Mouse (Mus musculus) embryonic fibroblast, embryonic 13.5 days (primary cell): ENCODE data around the gene Mdh1b. TPM values are rescaled to one million over a fixed set of nuclear protein-coding genes. Genes with fewer than 3 reads are reported as not detected.

ENCODE experiments used
- H3K27ac ChIP-seq: 2 replicates; pipeline ENCODE4 v1.5.1; 2012; ENCODE audit warnings: low read length, control low read depth, inconsistent platforms; ENCODE audit not compliant: insufficient read depth
- H3K4me1 ChIP-seq: 2 replicates; pipeline ENCODE4 v1.6.1; 2011; ENCODE audit warnings: low read length; ENCODE audit not compliant: control insufficient read depth, insufficient read depth
- H3K4me3 ChIP-seq: 2 replicates; pipeline ENCODE4 v1.5.1; 2011; ENCODE audit warnings: mild to moderate bottlenecking, control low read depth, low read length; ENCODE audit not compliant: insufficient read depth
- CTCF ChIP-seq: IDR thresholded peaks from 2 replicates; pipeline ENCODE4 v1.5.1; 2011; ENCODE audit warnings: mild to moderate bottlenecking, control low read depth, low read length, moderate library complexity, borderline replicate concordance; ENCODE audit not compliant: insufficient read depth
- POLR2A ChIP-seq: IDR thresholded peaks from 2 replicates; pipeline ENCODE4 v1.6.1; 2011; ENCODE audit warnings: low read depth, mild to moderate bottlenecking, control low read depth, low read length, moderate library complexity
- polyA plus RNA-seq: library from polyadenylated mRNA; stranded (reverse); fragments of >200 nt; gene quantifications from 2 replicates; pipeline ENCODE4 v1.2.4, GENCODE M21; 2011; ENCODE audit warnings: low read depth; ENCODE audit not compliant: missing spikeins, insufficient read length

The Mdh1b gene
- polyA plus RNA-seq, 1 experiment = not detected

DNA sequence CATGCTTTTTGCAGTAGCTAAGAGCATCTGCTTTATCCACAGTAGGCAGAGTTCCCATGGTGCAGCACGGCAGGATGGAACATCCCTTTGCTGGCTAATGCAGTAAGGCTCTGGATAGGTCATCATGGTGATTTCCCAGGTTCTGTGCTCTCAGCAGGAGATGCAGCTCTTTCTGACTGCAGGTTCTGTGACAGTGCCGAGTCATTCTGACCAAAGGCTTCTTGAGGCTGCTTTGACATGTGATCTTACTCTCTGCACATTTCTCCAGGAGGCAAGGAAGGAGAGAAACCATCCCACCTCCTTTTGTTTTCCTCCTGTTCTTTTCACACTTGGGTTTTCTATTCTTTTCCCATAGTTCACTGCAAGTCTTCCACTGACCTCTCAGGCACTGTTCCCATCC, 25.9 kb upstream of the Mdh1b start:
- Histone ChIP-seq H3K4me1 (no peaks in the 10 kb centered on the region), H3K27ac (no peak overlapping the region), H3K4me3 (no peak overlapping the region)
- TF ChIP-seq POLR2A = no peak
- no peak for TF ChIP-seq CTCF

DNA sequence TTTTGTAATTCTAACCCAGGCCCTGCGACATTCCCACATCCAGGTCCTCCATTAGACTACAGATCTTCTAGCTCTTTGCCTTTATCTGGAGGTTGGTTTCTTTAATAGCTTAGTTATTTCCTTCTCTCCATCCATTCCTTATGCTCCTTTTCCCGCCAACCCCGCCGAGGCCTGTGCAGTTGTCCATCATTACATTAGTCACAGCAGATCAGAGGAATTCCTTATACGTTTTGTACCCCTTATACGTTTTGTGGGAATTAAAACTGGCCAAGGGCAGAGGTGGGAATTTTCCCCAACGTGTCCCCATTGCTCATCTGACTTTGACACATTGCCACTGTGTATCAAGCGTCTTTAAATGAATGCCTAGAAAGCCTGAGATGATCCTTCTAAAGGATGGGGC, 322 bp downstream of the Mdh1b start:
- H3K4me3 ChIP-seq = peak overlapping the region; percentile 70

DNA sequence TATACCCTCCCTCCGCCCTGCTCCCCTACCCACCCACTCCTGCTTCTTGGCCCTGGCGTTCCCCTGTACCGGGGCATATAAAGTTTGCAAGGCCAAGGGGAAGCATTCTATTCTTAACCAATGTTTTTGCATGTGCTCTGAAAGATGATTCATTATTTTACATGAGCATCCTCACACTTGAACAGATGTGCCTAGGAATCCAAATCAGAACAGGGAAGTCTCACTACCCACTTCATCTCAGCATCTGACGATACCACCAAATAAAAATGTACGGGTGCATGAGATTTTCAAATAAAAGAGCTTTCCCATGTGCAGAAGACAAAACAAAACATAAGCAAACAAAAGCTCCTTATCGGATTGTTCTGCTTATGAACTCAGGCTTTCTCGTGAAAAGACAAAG, 10.0 kb downstream of the Mdh1b start:
- TF ChIP-seq CTCF = no peak
- TF ChIP-seq POLR2A = no peak
- no peaks in the 10 kb centered on the region for H3K4me1 ChIP-seq
- H3K27ac ChIP-seq = no peak overlapping the region
- H3K4me3 ChIP-seq = no peak overlapping the region

More for the DNA sequence above, 322 bp downstream of the Mdh1b start:
- TF ChIP-seq CTCF (no peak), POLR2A (no peak)
- Histone ChIP-seq H3K4me1 (peaks cover 3% of the 10 kb centered on the region), H3K27ac (no peak overlapping the region)

DNA sequence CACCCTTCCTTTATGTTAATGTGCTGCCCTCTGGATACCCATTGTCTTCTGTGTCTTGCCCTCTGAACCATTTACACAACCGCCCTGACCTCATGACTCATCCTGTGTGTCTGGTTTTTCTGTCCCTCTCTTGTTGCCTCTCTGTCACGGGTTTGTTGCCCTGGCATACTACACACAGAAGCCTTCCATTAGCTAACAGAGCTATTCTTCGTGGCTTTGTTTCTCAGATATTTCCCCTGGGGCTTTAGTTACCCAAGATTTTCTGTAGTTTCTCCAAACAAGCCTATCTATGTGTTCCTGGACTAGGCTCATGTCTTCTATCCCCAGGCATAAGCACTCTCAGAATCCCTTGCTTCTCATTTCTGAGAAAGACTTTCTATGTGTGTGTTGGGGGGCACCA, 21.2 kb downstream of the Mdh1b start:
- TF ChIP-seq POLR2A (no peak), CTCF (no peak)
- Histone ChIP-seq H3K4me3 (no peak overlapping the region), H3K4me1 (peaks cover 2% of the 10 kb centered on the region; the same call in 1 of the 2 replicates), H3K27ac (no peak overlapping the region)

DNA sequence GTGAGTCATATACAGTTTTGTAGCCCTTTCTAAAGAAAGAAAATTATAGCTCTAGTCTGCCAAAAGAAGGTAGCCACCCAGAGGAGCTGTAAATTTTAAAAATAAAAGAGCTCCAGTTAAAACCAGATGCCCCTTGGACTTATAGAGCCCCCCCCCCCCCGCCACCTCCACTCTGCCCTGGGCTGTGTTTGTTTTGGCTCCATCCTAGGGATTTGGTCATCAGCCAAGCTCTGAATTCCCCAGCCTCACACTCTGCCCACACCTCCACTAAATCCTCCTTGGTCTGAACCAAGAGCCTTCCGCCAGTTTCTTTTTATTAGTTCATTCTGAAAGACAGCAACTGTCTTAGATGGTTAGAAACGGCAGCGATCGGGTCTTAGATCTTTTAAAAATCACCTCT, 24.4 kb downstream of the Mdh1b start:
- Histone ChIP-seq H3K27ac (no peak overlapping the region; the same call in 1 of the 2 replicates), H3K4me3 (no peak overlapping the region), H3K4me1 (no peaks in the 10 kb centered on the region)
- TF ChIP-seq CTCF (no peak), POLR2A (no peak)

DNA sequence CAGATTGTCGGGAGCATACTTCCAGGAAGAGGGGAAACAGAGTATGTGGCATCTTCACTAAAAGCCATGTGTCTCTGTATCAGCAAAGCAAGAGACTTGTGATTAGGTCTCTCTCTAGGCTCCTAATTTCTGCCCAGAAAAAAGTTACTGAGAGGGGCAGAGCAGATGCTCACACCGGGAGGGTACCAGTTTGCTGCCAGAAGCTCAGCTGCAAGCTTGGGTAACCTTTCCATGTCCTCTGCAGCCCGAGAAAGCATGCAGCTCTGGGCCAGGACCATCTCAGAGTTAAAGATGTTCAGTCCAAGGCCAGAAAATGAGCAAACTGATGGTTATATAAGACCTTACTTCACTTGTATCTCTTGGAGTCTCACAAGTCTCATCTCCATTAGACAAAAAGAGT, 33.3 kb downstream of the Mdh1b start:
- TF ChIP-seq POLR2A = no peak
- TF ChIP-seq CTCF = no peak
- H3K4me3 ChIP-seq = no peak overlapping the region
- H3K4me1 ChIP-seq = no peaks in the 10 kb centered on the region
- no peak overlapping the region for H3K27ac ChIP-seq

DNA sequence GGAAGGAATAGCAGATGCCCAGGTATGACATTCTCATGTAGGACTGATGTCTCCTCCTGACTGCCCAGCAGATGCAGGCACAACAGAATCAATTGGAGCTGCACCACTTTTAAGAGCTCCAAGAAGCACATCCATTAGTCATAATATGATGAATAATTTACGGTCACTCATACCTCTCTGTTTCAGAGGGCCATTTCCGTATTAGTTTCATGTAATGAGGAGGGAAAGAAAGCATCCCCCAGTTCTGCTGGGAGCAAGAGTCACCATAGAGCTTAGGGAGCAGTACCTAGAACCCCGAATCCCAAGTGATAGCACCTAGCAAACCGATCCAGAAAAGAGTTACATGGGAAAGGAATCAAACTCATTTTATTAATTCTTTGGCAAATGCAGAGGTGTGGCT, 43.3 kb downstream of the Mdh1b start, which contains the start of gene Dytn:
Dytn (minus strand) TSS at position 101 of the 400 bp plus-strand sequence.
- TF ChIP-seq CTCF (no peak), POLR2A (no peak)
- Histone ChIP-seq H3K27ac (no peak within 1 kb of the TSS), H3K4me3 (no peak within 1 kb of the TSS), H3K4me1 (no peaks in the 10 kb centered on the region)

DNA sequence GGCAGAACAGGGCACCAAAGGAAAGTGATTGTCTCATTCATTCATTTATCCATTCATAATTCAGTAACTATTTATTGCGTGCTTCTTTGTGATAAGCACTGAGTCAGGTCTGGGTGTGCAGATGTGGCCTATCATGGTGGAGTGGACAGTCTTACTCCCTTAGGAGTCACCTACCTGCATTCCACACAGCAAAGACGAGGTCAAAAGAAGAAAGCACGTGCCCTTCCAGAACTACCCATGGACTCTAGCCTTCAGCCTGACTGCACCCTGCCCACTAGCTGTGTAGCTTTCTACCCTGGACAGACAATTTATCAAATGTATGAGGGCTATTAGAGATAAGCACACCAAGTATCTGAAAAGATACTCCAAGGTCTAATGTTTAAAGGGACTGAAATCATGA, 54.1 kb downstream of the Mdh1b start:
- H3K4me3 ChIP-seq = no peak overlapping the region
- TF ChIP-seq CTCF = no peak
- no peak for TF ChIP-seq POLR2A
- no peaks in the 10 kb centered on the region for H3K4me1 ChIP-seq
- no peak overlapping the region for H3K27ac ChIP-seq

DNA sequence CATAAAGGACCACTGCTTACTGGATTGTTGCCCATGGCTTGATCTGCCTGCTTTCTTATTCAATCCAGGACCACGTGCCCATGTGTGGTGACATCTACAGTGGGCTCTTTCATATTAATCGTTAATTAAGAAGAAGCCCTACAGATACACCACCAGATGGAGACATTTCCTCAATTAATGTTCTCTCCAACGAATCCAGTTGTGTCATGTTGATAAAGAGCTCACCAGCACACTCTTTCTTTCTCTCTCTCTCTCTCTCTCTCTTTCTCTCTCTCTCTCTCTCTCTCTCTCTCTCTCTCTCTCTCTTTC, 61.3 kb downstream of the Mdh1b start:
- H3K4me1 ChIP-seq = no peaks in the 10 kb centered on the region
- no peak overlapping the region for H3K27ac ChIP-seq
- no peak for TF ChIP-seq POLR2A
- TF ChIP-seq CTCF = no peak
- H3K4me3 ChIP-seq = no peak overlapping the region

DNA sequence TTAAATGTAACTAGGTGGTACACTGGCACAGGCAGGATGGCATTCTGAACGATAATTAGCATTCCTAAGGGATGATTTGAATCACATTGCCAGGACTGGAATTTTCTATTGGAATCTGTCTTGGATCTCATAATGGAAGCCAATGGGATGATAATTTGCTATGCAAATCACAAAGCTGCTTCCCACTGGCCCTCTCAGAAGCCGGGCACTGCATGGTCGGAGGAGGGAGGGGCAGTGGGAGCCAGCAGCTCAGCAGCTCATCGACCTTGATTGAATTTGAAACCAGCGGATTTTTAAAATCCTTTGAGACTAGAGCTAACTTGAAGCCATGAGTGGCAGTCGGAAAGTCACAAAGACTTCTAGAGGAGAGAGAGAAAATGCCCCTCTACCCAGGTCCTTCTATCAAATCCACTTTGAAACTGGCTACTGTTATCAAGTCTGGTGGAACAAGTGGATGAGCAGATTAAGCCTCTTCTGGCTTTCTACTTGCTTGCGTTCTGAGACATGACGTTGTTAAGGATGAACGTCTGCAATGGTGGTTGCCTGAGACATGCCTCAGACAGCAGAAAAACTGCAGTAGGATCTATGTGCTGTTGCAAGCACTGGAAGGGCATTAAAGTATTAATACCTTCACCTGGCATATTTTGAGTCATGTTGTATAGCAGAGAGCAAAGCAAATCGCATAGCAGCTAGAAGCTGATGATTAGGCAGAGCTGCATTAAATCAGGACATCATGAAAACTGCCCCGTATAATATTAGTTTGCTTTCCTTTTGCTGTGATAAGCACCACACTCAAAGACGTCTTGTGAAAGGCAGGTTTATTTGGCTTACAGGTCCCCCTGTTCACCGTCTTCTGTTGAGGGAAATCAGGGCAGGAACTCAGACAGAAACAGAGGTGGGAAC, 61.9 kb downstream of the Mdh1b start:
- Histone ChIP-seq H3K4me1 (no peaks in the 10 kb centered on the region), H3K27ac (no peak overlapping the region), H3K4me3 (no peak overlapping the region)
- TF ChIP-seq POLR2A (no peak), CTCF (no peak)
